Mouse (Mus musculus): ENCODE data around the gene Slc24a3.

DNA sequence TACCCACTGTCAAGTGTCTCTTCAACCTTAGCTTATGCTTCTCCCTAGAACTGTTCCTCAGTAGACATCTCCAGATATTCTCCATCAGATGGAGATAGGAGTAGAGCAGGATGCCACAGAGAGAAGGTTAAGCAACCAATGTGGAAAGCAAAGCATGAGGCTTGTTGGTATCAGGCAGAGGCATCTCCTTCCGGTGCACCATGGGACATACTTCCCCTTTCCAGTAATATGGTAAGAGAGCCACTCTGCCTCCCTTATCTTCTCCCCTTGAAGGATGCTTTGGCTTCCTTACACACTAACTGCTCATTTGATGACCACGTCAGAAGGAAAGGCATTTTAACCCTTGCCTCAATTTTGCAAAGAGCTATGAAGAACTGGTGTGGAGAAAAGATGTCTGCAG, 21.3 kb downstream of the Slc24a3 start:
- TF ChIP-seq ZNF384 (IDR thresholded peaks at IDR 0.05; ENCODE audit: low read depth, low read length): no peak
- TF ChIP-seq CHD2 (IDR thresholded peaks at IDR 0.05; ENCODE audit: low read depth, low read length): no peak
